In the genomic region with DNA sequence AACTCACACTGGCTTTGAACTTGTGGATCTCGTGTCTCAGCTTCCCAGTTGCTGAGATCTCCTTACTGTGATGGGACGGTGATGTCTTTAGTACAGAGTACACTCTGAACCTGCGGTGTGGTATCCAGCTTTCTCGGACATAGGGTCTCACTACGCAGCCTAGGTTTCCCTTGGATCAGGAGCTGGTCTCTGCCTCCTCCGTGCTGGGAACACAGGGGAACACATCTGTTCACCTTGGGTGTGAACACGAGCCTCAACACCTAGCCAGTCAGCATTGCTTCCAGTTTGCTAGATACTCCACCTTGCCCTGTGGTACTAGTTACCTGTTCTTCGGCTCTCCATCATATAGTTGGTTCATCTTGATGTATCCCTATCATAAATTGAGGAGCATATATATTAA, we compare ENCODE assay signal across 9 mouse cellular contexts. TPM values are rescaled to one million over a fixed set of nuclear protein-coding genes. Genes with fewer than 3 reads are reported as not detected.
DNase-seq lines count a peak whose midpoint lies in the region; ATAC-seq and TF ChIP-seq lines count a peak whose summit lies in the region.
"Had no signal": no experiment of that assay in that cellular context is flagged by ENCODE, and none has a peak within 500 bp of the region (broad histone marks: within the 10 kb centered on the region; RNA-seq: fewer than 3 reads in every experiment).

No protein-coding gene starts in this region.

- H3K27ac ChIP-seq in limb, embryonic 15.5 days: no peak overlapping the region
- H3K27ac ChIP-seq in stomach, postnatal 0 days (replicated peaks): no peak overlapping the region

- TF ChIP-seq CTCF in stomach, postnatal 0 days (IDR thresholded peaks at IDR 0.05; ENCODE audit: low read depth): no peak

- no peak overlapping the region for H3K9ac ChIP-seq in limb, embryonic 15.5 days
- peak overlapping the region; percentile 86; the same call in 1 of the 2 replicates for H3K9ac ChIP-seq in stomach, postnatal 0 days (ENCODE audit: low read length)

- ATAC-seq in megakaryocyte, adult 5-6 weeks (ENCODE audit: poor library complexity, severe bottlenecking): no peak
- no peak for ATAC-seq in limb, embryonic 15.5 days (ENCODE audit: insufficient number of reproducible peaks, low FRiP score, low TSS enrichment, low read depth)
- ATAC-seq in stomach, postnatal 0 days (ENCODE audit: low FRiP score, low TSS enrichment): no peak

- peaks cover 11% of the 10 kb centered on the region for H3K4me1 ChIP-seq in megakaryocyte, embryonic 14.5 days
- H3K4me1 ChIP-seq in limb, embryonic 15.5 days: peaks cover 3% of the 10 kb centered on the region; the same call in 1 of the 2 replicates
- no peaks in the 10 kb centered on the region; the same call in 1 of the 2 replicates for H3K4me1 ChIP-seq in stomach, postnatal 0 days (replicated peaks; ENCODE audit: control insufficient read depth, insufficient read depth)

- H3K36me3 ChIP-seq in megakaryocyte, embryonic 14.5 days (replicated peaks; ENCODE audit: low read length): peaks cover 29% of the 10 kb centered on the region
- peaks cover 8% of the 10 kb centered on the region; the same call in 1 of the 2 replicates for H3K36me3 ChIP-seq in limb, embryonic 15.5 days
- peaks cover 5% of the 10 kb centered on the region for H3K36me3 ChIP-seq in stomach, postnatal 0 days (ENCODE audit: control insufficient read depth, insufficient read depth, low read length)

- no peaks in the 10 kb centered on the region for H3K9me3 ChIP-seq in megakaryocyte, embryonic 14.5 days
- H3K9me3 ChIP-seq in limb, embryonic 15.5 days: no peaks in the 10 kb centered on the region
- no peaks in the 10 kb centered on the region for H3K9me3 ChIP-seq in stomach, postnatal 0 days (ENCODE audit: control insufficient read depth, low read length)

- peak overlapping the region; percentile 95 for H3K4me3 ChIP-seq in megakaryocyte, embryonic 14.5 days (replicated peaks)
- H3K4me3 ChIP-seq in limb, embryonic 15.5 days: peak overlapping the region; percentile 81; the same call in 1 of the 2 replicates
- peak overlapping the region; percentile 68 for H3K4me3 ChIP-seq in stomach, postnatal 0 days (ENCODE audit: low read depth, low read length)

- H3K4me2 ChIP-seq in limb, embryonic 15.5 days: peak overlapping the region; percentile 70
- peak overlapping the region; percentile 84 for H3K4me2 ChIP-seq in stomach, postnatal 0 days (replicated peaks; ENCODE audit: low read depth)

- WGBS in limb, embryonic 15.5 days: 92% methylated on average over 8 of the region's 8 CpGs
- WGBS in stomach, postnatal 0 days: 89% methylated on average over 8 of the region's 8 CpGs

- DNase-seq in cerebellum, adult 11-12 months: peak; percentile 13
- no peak for DNase-seq in cerebellum, adult 9-10 months
- DNase-seq in stomach, postnatal 0 days (ENCODE audit: low spot score): no peak
- no peak for DNase-seq in urinary bladder, postnatal 14 days (ENCODE audit: low spot score)
- DNase-seq in urinary bladder, adult 2 months (ENCODE audit: low spot score): no peak
- DNase-seq: adrenal gland, adult 2 months had no signal

- TF ChIP-seq EP300 in stomach, postnatal 0 days (optimal IDR thresholded peaks at IDR 0.05): no peak

- no peaks in the 10 kb centered on the region for H3K27me3 ChIP-seq in megakaryocyte, embryonic 14.5 days (replicated peaks)
- H3K27me3 ChIP-seq in limb, embryonic 15.5 days: no peaks in the 10 kb centered on the region
- H3K27me3 ChIP-seq in stomach, postnatal 0 days (ENCODE audit: control insufficient read depth, insufficient read depth, low read length): no peaks in the 10 kb centered on the region

RNA-seq across cellular contexts. Expression of gene Cbr4, which starts 1.1 kb away (rescaled TPM):
- 0.63 and 1.6 TPM in 2 replicates for polyA plus RNA-seq in megakaryocyte, embryonic 14.5 days (2012; ENCODE audit: insufficient read depth, low replicate concordance)
- 11.5 and 15.1 TPM in 2 replicates for total RNA-seq in megakaryocyte, adult 5-6 weeks (2015)
- total RNA-seq in megakaryocyte, adult 5-6 weeks (2017): 22.4 and 23.9 TPM in 2 replicates
- polyA plus RNA-seq in limb, embryonic 15.5 days (2015; fragmentation: Nextera tagmentation; extraction: Ambion mirVana): 26.7 and 30.4 TPM in 2 replicates
- 42.7 and 47.0 TPM in 2 replicates for polyA plus RNA-seq in stomach, postnatal 0 days (2015; fragmentation: Nextera tagmentation; extraction: Ambion mirVana)
- polyA plus RNA-seq in urinary bladder, adult 2 months (2012; rRNA removed): 24.3 and 26.8 TPM in 2 replicates
